Mouse (Mus musculus): Measurements from ENCODE around the gene Ndufa4l2.

Ndufa4l2 gene

GRCm38 (mm10) chr10:127526681-127527080, 11.9 kb downstream of the Ndufa4l2 start:
- peak; percentile 30 for DNase-seq (ENCODE audit: low read depth)

- DNase-seq (ENCODE audit: low read depth), result no peak
Observed at GRCm38 (mm10) chr10:127527481-127527880, 12.7 kb downstream of the Ndufa4l2 start.

GRCm38 (mm10) chr10:127530945-127531344, 16.2 kb downstream of the Ndufa4l2 start:
- DNase-seq (ENCODE audit: low read depth), result no peak

- no peak for DNase-seq (ENCODE audit: low read depth)
Observed at GRCm38 (mm10) chr10:127531548-127531947, 16.8 kb downstream of the Ndufa4l2 start.

GRCm38 (mm10) chr10:127534036-127534928, 19.5 kb downstream of the Ndufa4l2 start, which contains the start of gene Nxph4:
Gene Nxph4 (minus strand): TSS chr10:127534559.
- peak; percentile 54 for DNase-seq (ENCODE audit: low read depth)

GRCm38 (mm10) chr10:127534929-127535384, 20.2 kb downstream of the Ndufa4l2 start:
- DNase-seq (ENCODE audit: low read depth), result no peak

GRCm38 (mm10) chr10:127536586-127537314, 22.0 kb downstream of the Ndufa4l2 start:
- peak; percentile 79 for DNase-seq (ENCODE audit: low read depth)

GRCm38 (mm10) chr10:127537854-127538583, 23.3 kb downstream of the Ndufa4l2 start:
- DNase-seq (ENCODE audit: low read depth), result peak; percentile 92

- DNase-seq (ENCODE audit: low read depth), result no peak
Observed at GRCm38 (mm10) chr10:127541510-127541909, 26.7 kb downstream of the Ndufa4l2 start.

- DNase-seq (ENCODE audit: low read depth), result peak; percentile 14
Observed at GRCm38 (mm10) chr10:127542084-127542483, 27.3 kb downstream of the Ndufa4l2 start.

GRCm38 (mm10) chr10:127542720-127543119, 28.0 kb downstream of the Ndufa4l2 start:
- DNase-seq (ENCODE audit: low read depth), result no peak

GRCm38 (mm10) chr10:127543916-127544315, 29.1 kb downstream of the Ndufa4l2 start:
- peak; percentile 72 for DNase-seq (ENCODE audit: low read depth)

- DNase-seq (ENCODE audit: low read depth), result no peak
Observed at GRCm38 (mm10) chr10:127544375-127544774, 29.6 kb downstream of the Ndufa4l2 start.

GRCm38 (mm10) chr10:127546505-127546904, 31.7 kb downstream of the Ndufa4l2 start:
- DNase-seq (ENCODE audit: low read depth), result peak; percentile 52

GRCm38 (mm10) chr10:127548236-127548635, 33.5 kb downstream of the Ndufa4l2 start:
- no peak for DNase-seq (ENCODE audit: low read depth)

GRCm38 (mm10) chr10:127549892-127550291, 35.1 kb downstream of the Ndufa4l2 start:
- no peak for DNase-seq (ENCODE audit: low read depth)

- peak; percentile 48 for DNase-seq (ENCODE audit: low read depth)
Observed at GRCm38 (mm10) chr10:127555703-127556102, 40.9 kb downstream of the Ndufa4l2 start.

GRCm38 (mm10) chr10:127557397-127557796, 42.6 kb downstream of the Ndufa4l2 start:
- peak; percentile 57 for DNase-seq (ENCODE audit: low read depth)

- DNase-seq (ENCODE audit: low read depth), result peak; percentile 64
Observed at GRCm38 (mm10) chr10:127561145-127561544, 46.4 kb downstream of the Ndufa4l2 start.

GRCm38 (mm10) chr10:127563840-127564239, 49.1 kb downstream of the Ndufa4l2 start:
- no peak for DNase-seq (ENCODE audit: low read depth)

GRCm38 (mm10) chr10:127564301-127564700, 49.5 kb downstream of the Ndufa4l2 start:
- peak; percentile 25 for DNase-seq (ENCODE audit: low read depth)

Data from NIH3T3 (cell line).